Mouse (Mus musculus) C3H10T1/2 (cell line): ENCODE measurements around the gene Mast3. TPM values are rescaled to one million over a fixed set of nuclear protein-coding genes. Genes with fewer than 3 reads are reported as not detected.

ENCODE experiments used
- polyA plus RNA-seq, 2 experiments: library from polyadenylated mRNA; unstranded; fragments of >200 nt; fragmentation: generic; extraction: Trizol; gene quantifications; one replicate each; pipeline ENCODE4 v1.2.1; 2012; ENCODE audit warnings: missing spikeins in 2 of 2

The Mast3 gene
- 10 to 100 TPM in 1 of 2 experiments, 1 to 10 TPM in 1; 10.0 to 26.6 TPM for polyA plus RNA-seq

DNA sequence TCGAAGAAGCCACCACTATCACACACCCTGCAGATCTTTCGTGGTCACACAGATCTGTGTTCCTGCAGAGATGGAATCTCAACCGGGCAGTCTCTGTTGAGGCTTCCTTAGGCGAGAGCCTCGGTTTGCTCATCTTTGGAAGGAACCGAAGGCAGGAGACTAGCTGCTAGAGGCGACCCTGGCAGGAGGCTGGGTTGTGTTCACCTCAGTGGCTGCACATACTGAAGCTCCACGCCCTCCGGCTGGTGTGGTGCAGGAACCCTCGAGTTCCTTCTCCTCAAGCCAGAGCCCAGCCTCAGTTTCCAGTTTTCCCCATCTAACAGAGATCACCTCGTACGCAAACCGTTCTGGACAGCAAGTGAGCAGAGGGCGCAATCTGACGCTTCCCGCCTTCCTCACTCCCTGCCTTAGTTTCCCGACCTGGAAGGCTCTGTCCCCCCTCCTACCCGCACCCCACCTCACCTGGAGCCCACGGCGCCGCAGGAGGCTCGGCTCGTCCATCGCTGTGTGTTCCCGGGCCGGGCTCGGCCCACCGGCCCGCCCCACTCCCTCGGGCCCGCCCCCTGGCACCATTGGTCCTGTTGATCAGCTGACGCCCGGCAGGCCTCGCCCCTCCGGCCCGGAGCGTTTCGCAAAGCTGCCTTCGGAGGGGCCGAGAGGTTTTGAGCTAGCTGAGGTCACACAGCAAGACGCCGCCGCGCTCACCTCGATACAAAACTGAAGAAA lies at the start of gene Mast3:
Gene Mast3 (minus strand): TSS at position 574 of the 726 bp plus-strand sequence.

DNA sequence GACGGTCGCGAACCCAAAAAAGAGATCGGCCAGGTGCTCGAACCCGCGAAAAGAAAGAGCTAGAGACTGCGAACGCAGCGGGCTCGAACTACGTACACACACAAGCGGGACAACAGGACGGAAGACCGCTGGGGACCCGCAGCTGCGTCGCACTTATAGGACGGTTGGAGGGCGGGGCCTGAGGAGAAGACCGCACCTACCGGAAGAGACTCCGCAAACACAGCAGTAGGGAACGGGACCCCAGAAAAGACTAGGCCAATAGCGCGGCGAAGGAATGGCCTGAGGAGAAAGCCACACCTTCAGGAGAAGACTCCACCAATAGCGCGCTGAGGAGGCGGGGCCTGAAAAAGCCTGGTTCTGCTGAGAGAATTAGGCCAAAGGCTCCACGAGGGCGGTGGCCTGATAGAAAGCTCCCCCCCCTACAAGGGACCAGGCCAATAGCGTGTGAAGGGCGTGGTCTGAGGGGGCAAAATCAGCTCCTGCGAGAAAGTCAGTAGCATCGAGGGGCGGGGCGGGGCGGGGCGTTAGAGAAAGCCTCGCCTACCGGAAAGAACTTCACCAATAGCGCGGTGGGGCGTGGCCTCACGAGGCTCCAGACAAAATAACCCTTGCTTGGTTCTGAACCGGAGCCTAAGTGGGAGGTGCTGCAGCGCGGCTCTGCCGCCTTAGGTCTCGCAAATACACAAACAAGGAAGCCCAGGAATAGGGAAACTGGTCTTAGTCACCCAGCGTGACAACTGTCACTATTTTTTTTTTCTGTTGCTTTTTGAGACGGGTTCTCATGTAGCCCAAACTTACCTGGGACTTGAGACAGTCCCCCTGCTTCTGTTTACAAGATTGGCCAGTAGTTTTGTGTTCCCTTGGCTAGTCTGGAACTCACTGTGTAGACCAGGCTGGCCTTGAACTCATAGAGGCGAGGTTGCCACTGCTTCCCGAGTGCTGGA lies 34.8 kb upstream of the Mast3 start, which contains the start of gene Arrdc2:
Gene Arrdc2 (minus strand): TSS at position 313 of the 944 bp plus-strand sequence.

DNA sequence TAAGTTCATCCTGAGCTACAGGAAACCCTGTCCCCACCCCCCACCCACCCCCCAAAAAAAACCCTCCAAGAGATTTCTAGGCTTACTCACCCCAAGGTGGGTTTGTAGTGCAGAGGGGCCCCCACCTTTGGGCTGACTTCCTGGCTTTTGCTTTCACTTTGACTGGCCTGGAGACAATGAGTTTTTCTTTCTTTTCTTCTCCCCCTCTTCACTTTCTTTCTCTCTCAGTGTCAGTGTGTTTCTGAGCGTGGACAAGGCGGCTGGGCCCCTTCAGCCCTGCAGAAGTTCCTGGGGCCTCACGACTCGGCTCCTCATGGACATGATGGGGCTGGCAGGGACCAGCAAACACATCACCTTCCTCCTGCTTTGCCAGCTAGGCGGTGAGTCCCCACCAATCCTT lies 3.4 kb upstream of the Mast3 start, which contains the start of gene Il12rb1:
Gene Il12rb1 (plus strand): TSS at position 211 of the 400 bp plus-strand sequence.

DNA sequence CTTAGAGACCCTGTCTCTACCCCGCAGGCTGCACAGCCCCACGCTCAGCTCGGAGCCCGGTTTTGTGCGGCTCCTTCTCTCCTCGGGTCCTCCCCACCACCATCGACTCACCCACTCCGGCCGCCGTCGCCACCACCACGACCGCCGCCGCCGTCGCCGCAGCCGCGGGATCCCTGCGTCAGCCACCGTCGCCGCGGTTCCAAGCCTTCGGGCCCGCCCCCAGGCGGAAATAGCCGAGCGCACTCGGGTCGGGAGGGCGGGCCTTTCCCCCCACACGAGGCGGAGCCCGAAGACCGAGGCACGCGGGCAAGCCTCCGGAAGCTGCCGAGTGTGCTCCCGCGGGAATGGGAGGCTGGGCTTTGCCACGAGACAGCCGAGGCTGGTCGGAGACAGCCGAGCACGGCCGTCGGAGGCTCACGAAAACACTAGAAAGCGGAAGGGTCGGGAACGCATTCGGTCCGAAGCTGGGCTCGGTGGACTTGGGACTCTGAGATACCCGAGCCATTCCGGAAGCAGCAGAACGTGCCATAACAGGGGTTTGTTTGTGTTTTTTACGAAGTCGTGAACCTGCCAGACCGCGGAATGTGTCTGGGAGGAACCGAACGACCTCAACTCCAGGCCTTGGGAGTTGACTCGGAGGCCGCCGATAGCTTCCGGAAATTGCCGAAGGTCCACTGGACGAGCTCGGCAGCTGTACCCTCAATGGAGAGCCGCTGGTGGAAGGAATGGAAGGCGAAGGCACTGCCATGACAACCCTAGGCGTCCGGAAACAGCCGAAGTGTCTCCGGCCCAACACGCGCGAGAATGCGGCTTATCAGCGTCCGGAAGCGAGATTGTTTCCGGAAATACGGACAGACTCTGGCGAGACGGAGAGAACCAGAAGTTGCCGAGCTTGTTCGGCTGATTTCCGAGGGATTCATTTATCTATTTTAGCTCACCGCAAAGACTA lies 28.1 kb downstream of the Mast3 start, which contains the start of gene Pik3r2:
Gene Pik3r2 (minus strand): TSS at position 218 of the 949 bp plus-strand sequence.

DNA sequence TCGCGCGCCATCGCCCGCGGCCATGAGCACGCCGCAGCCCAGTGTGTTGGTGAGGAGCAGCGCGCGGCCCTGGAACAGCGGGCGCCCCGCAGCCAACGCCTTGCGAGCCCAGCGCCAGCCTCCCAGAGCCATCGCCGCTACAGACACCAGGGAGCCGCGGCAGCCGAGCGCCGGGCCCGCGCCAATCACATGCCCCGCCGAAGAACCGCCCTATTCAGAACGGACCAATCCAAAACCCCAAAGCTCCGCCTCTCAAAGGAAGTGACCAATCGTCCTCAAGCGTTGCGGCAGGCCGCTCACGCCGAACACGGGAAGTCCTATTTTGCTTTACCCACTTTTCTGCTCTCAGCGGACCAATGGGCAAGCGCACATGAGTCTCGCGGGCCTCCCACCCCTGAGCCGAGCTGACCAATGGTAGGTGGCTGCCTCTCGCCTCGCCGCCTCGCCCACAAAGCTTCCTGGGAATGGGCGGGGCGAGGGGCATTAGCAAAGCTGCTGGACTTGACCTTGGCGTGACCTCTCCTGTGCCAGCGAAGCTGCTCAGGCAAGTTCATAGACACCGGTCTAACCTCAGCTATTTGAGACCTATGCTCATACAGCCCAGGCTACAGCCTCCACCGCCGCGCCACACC lies 44.0 kb downstream of the Mast3 start, which contains the start of gene Mpv17l2:
Gene Mpv17l2 (minus strand): TSS at position 172 of the 632 bp plus-strand sequence.

DNA sequence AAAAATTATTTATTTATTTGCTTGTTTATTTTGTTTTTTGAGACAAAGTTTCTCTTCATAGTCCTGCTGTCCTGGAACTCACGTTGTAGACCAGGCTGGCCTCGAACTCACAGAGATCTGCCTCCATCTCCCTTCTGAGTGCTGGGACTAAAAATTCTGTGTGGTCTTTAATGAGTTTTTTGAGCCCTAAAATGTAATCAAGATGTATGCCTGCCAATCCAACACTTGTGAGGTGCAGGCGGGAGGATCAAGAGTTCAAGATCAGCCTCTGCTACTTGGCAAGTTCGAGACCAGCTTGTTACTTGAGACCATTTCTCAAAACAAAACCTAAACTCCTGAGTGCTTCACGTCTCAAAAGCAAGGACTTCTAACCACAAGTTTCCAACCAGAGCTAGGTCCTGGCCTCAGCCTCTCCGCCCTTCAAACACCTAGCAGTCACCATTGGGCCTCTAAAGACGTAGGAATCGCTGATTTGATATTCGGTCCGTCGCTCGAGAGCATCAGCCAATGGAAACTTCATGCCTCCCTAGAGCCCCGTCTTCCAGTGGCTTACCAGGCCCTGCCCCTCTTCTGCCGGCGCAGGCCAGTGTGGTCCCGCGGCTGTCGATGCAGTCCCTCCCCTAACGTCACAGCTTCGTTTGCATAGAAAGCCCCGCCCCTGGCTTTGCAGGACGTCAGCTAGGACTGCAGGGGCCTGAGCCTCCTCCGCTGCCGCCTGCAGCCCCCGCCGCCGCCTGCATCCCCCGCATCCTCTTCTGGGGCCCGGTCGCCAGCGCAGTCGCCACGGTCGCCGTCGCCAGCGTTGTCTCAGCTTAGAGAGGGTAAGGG lies 50.6 kb downstream of the Mast3 start, which contains the start of gene Rab3a:
Gene Rab3a (plus strand): TSS at position 637 of the 828 bp plus-strand sequence.

Other genes starting within 250 kb of the Mast3 start
- gene Isyna1, start 210.7 kb downstream of the Mast3 start, polyA plus RNA-seq, result 1 to 10 TPM in 1 of 2 experiments, under 1 TPM in 1; 0.20 to 2.1 TPM
- gene Ssbp4, start 196.2 kb downstream of the Mast3 start, polyA plus RNA-seq, result 100 to 1,000 TPM; 218 to 229 TPM
- not detected for gene Lrrc25, start 188.9 kb downstream of the Mast3 start, polyA plus RNA-seq
- under 1 TPM; 0.27 to 0.47 TPM for gene Gdf15, start 172.6 kb downstream of the Mast3 start, polyA plus RNA-seq
- gene Pgpep1, start 144.7 kb downstream of the Mast3 start, polyA plus RNA-seq, result 10 to 100 TPM; 20.7 to 45.2 TPM
- gene Lsm4, start 131.8 kb downstream of the Mast3 start, polyA plus RNA-seq, result 100 to 1,000 TPM; 194 to 446 TPM
- gene Jund, start 106.1 kb downstream of the Mast3 start, polyA plus RNA-seq, result 100 to 1,000 TPM in 1 of 2 experiments, 10 to 100 TPM in 1; 87.4 to 175 TPM
- gene Iqcn, start 101.6 kb downstream of the Mast3 start, polyA plus RNA-seq, result under 1 TPM; under 0.01 to 0.04 TPM
- under 1 TPM; 0.04 to 0.15 TPM for gene Gm3336, start 86.5 kb downstream of the Mast3 start, polyA plus RNA-seq
- gene Pde4c, start 81.3 kb downstream of the Mast3 start, polyA plus RNA-seq, result under 1 TPM; 0.01 to 0.04 TPM
- 10 to 100 TPM in 1 of 2 experiments, 1 to 10 TPM in 1; 7.4 to 25.3 TPM for gene Rab3a, start 50.4 kb downstream of the Mast3 start, polyA plus RNA-seq
- gene Mpv17l2, start 44.1 kb downstream of the Mast3 start, polyA plus RNA-seq, result 100 to 1,000 TPM in 1 of 2 experiments, 10 to 100 TPM in 1; 80.0 to 154 TPM
- 100 to 1,000 TPM in 1 of 2 experiments, 10 to 100 TPM in 1; 43.0 to 149 TPM for gene Pik3r2, start 28.3 kb downstream of the Mast3 start, polyA plus RNA-seq
- under 1 TPM; 0.30 to 0.48 TPM for gene Il12rb1, start 3.4 kb upstream of the Mast3 start, polyA plus RNA-seq
- gene Arrdc2, start 34.7 kb upstream of the Mast3 start, polyA plus RNA-seq, result 10 to 100 TPM in 1 of 2 experiments, 1 to 10 TPM in 1; 1.1 to 13.3 TPM
- gene Kcnn1, start 58.2 kb upstream of the Mast3 start, polyA plus RNA-seq, result 1 to 10 TPM; 1.0 to 8.4 TPM
- gene Ccdc124, start 68.9 kb upstream of the Mast3 start, polyA plus RNA-seq, result 100 to 1,000 TPM in 1 of 2 experiments, 10 to 100 TPM in 1; 80.3 to 212 TPM
- gene Slc5a5, start 87.7 kb upstream of the Mast3 start, polyA plus RNA-seq, result under 1 TPM; 0.06 to 0.31 TPM
- over 10,000 TPM in 1 of 2 experiments, 1,000 to 10,000 TPM in 1; 6,240 to 13,562 TPM for gene Rpl18a, start 92.4 kb upstream of the Mast3 start, polyA plus RNA-seq
- gene Map1s, start 100.9 kb upstream of the Mast3 start, polyA plus RNA-seq, result 10 to 100 TPM; 34.0 to 47.7 TPM